Mouse (Mus musculus) cerebellum, adult 2 months (tissue): ENCODE data around the gene Zfp821.

Experiments used
- CTCF ChIP-seq: fragments of 200-500 bp; IDR thresholded peaks from 2 replicates; pipeline ENCODE4 v1.5.1; 2011; ENCODE audit warnings: low read depth, mild to moderate bottlenecking, control low read depth, low read length, moderate library complexity, borderline replicate concordance; ENCODE audit not compliant: insufficient read depth
- POLR2A ChIP-seq: fragments of 200-500 bp; IDR thresholded peaks from 2 replicates; pipeline ENCODE4 v1.6.1; 2011; ENCODE audit warnings: low read length, control low read depth, borderline replicate concordance; ENCODE audit not compliant: insufficient read depth

- TF ChIP-seq CTCF (no peak), POLR2A (no peak)
Measured at GRCm38 (mm10) chr8:109731012-109731411, 25.7 kb downstream of the Zfp821 start.
